In genomic region chr8:95703461-95704260, GRCm38 (mm10) we compare ENCODE assay signal across 7 mouse cellular contexts. TPM values are rescaled to one million over a fixed set of nuclear protein-coding genes. Genes with fewer than 3 reads are reported as not detected.
DNase-seq lines count a peak whose midpoint lies in the region; ATAC-seq and TF ChIP-seq lines count a peak whose summit lies in the region.

No protein-coding gene starts in this region.

- TF ChIP-seq POLR2A in myocyte (IDR thresholded peaks at IDR 0.05; ENCODE audit: insufficient read length, low read depth): no peak

- peak overlapping the region; percentile 93 for H3K9ac ChIP-seq in hindbrain, embryonic 13.5 days

- H3K27ac ChIP-seq in forebrain, embryonic 10.5 days: peak overlapping the region; percentile 81
- peak overlapping the region; percentile 89 for H3K27ac ChIP-seq in hindbrain, embryonic 13.5 days
- peak overlapping the region; percentile 69 for H3K27ac ChIP-seq in limb, embryonic 10.5 days

- H3K4me2 ChIP-seq in hindbrain, embryonic 13.5 days: peak overlapping the region; percentile 91
- H3K4me2 ChIP-seq in myocyte (ENCODE audit: low read depth): peak overlapping the region; percentile 71

- H3K4me1 ChIP-seq in forebrain, embryonic 10.5 days: peaks cover 41% of the 10 kb centered on the region
- peaks cover 66% of the 10 kb centered on the region for H3K4me1 ChIP-seq in hindbrain, embryonic 13.5 days (replicated peaks)
- H3K4me1 ChIP-seq in limb, embryonic 10.5 days: peaks cover 22% of the 10 kb centered on the region

- DNase-seq in ES-CJ7 (ENCODE audit: low read depth, low spot score) (peak; percentile 61), ZHBTc4 (ENCODE audit: low read depth, low spot score) (peak; percentile 56)
- peak; percentile 76 for DNase-seq in forebrain, embryonic 10.5 days (ENCODE audit: extremely low spot score, low spot score)
- DNase-seq in limb, embryonic 10.5 days (ENCODE audit: low spot score): peak; percentile 82
- DNase-seq in spleen, postnatal 14 days (ENCODE audit: low spot score in 2 of 2): no peak

- ATAC-seq in hindbrain, embryonic 13.5 days (ENCODE audit: low FRiP score): peak; percentile 36

- WGBS in forebrain, embryonic 10.5 days: 2% methylated on average over 15 of the region's 15 CpGs
- WGBS in hindbrain, embryonic 13.5 days: 1% methylated on average over 15 of the region's 15 CpGs
- 4% methylated on average over 15 of the region's 15 CpGs for WGBS in limb, embryonic 10.5 days

- no peaks in the 10 kb centered on the region for H3K36me3 ChIP-seq in forebrain, embryonic 10.5 days (replicated peaks)
- H3K36me3 ChIP-seq in hindbrain, embryonic 13.5 days: peaks cover 37% of the 10 kb centered on the region
- no peaks in the 10 kb centered on the region for H3K36me3 ChIP-seq in limb, embryonic 10.5 days
- no peaks in the 10 kb centered on the region for H3K36me3 ChIP-seq in myocyte (ENCODE audit: control insufficient read depth, insufficient read depth)

- H3K4me3 ChIP-seq in forebrain, embryonic 10.5 days: peak overlapping the region; percentile 77
- peak overlapping the region; percentile 79 for H3K4me3 ChIP-seq in hindbrain, embryonic 13.5 days
- H3K4me3 ChIP-seq in limb, embryonic 10.5 days: peak overlapping the region; percentile 67
- H3K4me3 ChIP-seq in myocyte: peak overlapping the region; percentile 29

- no peak overlapping the region for H3ac ChIP-seq in myocyte (ENCODE audit: control insufficient read depth, insufficient read length)

- H3K9me3 ChIP-seq in forebrain, embryonic 10.5 days: no peaks in the 10 kb centered on the region
- H3K9me3 ChIP-seq in hindbrain, embryonic 13.5 days: no peaks in the 10 kb centered on the region
- H3K9me3 ChIP-seq in limb, embryonic 10.5 days (replicated peaks): no peaks in the 10 kb centered on the region

- H3K79me2 ChIP-seq in myocyte (ENCODE audit: control insufficient read depth, insufficient read depth): no peaks in the 10 kb centered on the region

- peaks cover 13% of the 10 kb centered on the region; the same call in 1 of the 2 replicates for H3K27me3 ChIP-seq in forebrain, embryonic 10.5 days (ENCODE audit: poor library complexity, severe bottlenecking)
- peaks cover 7% of the 10 kb centered on the region; the same call in 1 of the 2 replicates for H3K27me3 ChIP-seq in hindbrain, embryonic 13.5 days
- peaks cover 14% of the 10 kb centered on the region for H3K27me3 ChIP-seq in limb, embryonic 10.5 days (ENCODE audit: low read depth, poor library complexity, severe bottlenecking)
- no peaks in the 10 kb centered on the region for H3K27me3 ChIP-seq in myocyte (ENCODE audit: control insufficient read depth, insufficient read depth, insufficient read length)

TF ChIP-seq in myocyte, 11 proteins besides CTCF, POLR2A, EP300 and RAD21:
- TF ChIP-seq REST (IDR thresholded peaks at IDR 0.05; ENCODE audit: insufficient read depth, insufficient read length): no peak
- no peak for TF ChIP-seq USF1 (IDR thresholded peaks at IDR 0.05; ENCODE audit: low read depth)
- no peak for TF ChIP-seq MYOD1 (IDR thresholded peaks at IDR 0.05; ENCODE audit: control insufficient read depth in 1 of 3, insufficient read length in 2 of 3, low read depth in 2 of 3)
- no peak for TF ChIP-seq TCF3 (IDR thresholded peaks at IDR 0.05; ENCODE audit: insufficient read length, low read depth)
- TF ChIP-seq MYOG (IDR thresholded peaks at IDR 0.05; ENCODE audit: control insufficient read depth in 1 of 3, insufficient read depth in 1 of 3, insufficient read length in 2 of 3, low read depth in 2 of 3): no peak
- no peak for TF ChIP-seq POLR2AphosphoS2 (IDR thresholded peaks at IDR 0.05; ENCODE audit: insufficient read length, low read depth)
- TF ChIP-seq MAX (IDR thresholded peaks at IDR 0.05; ENCODE audit: low read depth): no peak
- no peak for TF ChIP-seq TCF12 (IDR thresholded peaks at IDR 0.05; ENCODE audit: insufficient read depth, poor library complexity, severe bottlenecking)
- no peak for TF ChIP-seq E2F4 (IDR thresholded peaks at IDR 0.05; ENCODE audit: insufficient read depth)
- TF ChIP-seq SRF (IDR thresholded peaks at IDR 0.05; ENCODE audit: control insufficient read depth, insufficient read length, low read depth): no peak
- TF ChIP-seq CEBPB (IDR thresholded peaks at IDR 0.05; ENCODE audit: insufficient read depth, poor library complexity, severe bottlenecking): no peak
TF ChIP-seq in myocyte: peak in this region for 0.

RNA-seq across cellular contexts. Expression of gene Setd6, which starts 12.0 kb away (rescaled TPM):
- polyA plus RNA-seq in forebrain, embryonic 10.5 days (2016; fragmentation: Nextera tagmentation; extraction: Ambion mirVana): 29.5 and 31.0 TPM in 2 replicates
- polyA plus RNA-seq in hindbrain, embryonic 13.5 days (2015; fragmentation: Nextera tagmentation; extraction: Ambion mirVana): 23.6 and 23.7 TPM in 2 replicates
- polyA plus RNA-seq in limb, embryonic 10.5 days (2016; fragmentation: Nextera tagmentation; extraction: Ambion mirVana): 16.7 and 22.6 TPM in 2 replicates
- polyA plus RNA-seq in myocyte (2012; fragmentation: generic; extraction: Trizol): 13.9 TPM

RNA-seq across cellular contexts. Expression of gene Ndrg4, which starts 26.9 kb away (rescaled TPM):
- 14.7 and 16.7 TPM in 2 replicates for polyA plus RNA-seq in forebrain, embryonic 10.5 days (2016; fragmentation: Nextera tagmentation; extraction: Ambion mirVana)
- polyA plus RNA-seq in hindbrain, embryonic 13.5 days (2015; fragmentation: Nextera tagmentation; extraction: Ambion mirVana): 224 and 229 TPM in 2 replicates
- 7.6 and 9.7 TPM in 2 replicates for polyA plus RNA-seq in limb, embryonic 10.5 days (2016; fragmentation: Nextera tagmentation; extraction: Ambion mirVana)
- 83.9 TPM for polyA plus RNA-seq in myocyte (2012; fragmentation: generic; extraction: Trizol)

Comparison
In these comparisons a context has a peak if more than half of its experiments do, and no peak if none do; other contexts are left out.
1. DNase-seq: peak in ES-CJ7 (single experiment), ZHBTc4 (single experiment), forebrain, embryonic 10.5 days (single experiment) and limb, embryonic 10.5 days (single experiment); none in spleen, postnatal 14 days (0 of 2).
2. H3K4me3 ChIP-seq: peak in every context shown above with its lines; median percentile 79 in hindbrain, embryonic 13.5 days; 77 in forebrain, embryonic 10.5 days; 67 in limb, embryonic 10.5 days; 29 in myocyte.
3. Peak in every context shown above with its lines, with median percentiles within 50 percentile points of each other: H3K27ac ChIP-seq.